Mouse (Mus musculus) spleen, postnatal 14 days (tissue): ENCODE data around the gene Gm9803.

Experiments used
- DNase-seq, 2 experiments: peaks; one replicate each; pipeline ENCODE4 v3.0.0; 2021 to 2022; ENCODE audit warnings: low spot score in 2 of 2

Gene Gm9803

DNA sequence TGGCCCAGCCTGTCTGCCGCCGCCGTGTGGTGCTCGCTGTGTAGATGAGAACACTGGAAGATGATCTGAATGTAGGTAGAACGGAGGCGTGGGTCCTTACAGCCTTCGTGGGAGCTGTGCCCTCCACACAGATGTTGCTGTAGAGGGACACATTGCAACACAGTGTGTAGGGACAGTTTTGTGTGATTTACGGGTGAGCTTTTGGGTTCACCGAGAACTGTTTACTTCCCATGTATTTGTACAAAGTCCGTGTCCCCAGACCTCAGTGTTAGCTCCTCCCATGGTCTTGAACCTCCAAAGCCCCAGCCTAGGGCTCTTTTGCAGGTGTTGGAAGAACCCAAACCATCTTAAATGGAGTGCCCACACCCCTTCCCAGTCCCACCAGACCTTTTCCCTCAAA lies 10.9 kb upstream of the Gm9803 start:
- no peak for DNase-seq

- no peak for DNase-seq
Measured at GRCm38 (mm10) chr10:43516992-43517660, 6.8 kb upstream of the Gm9803 start.

DNA sequence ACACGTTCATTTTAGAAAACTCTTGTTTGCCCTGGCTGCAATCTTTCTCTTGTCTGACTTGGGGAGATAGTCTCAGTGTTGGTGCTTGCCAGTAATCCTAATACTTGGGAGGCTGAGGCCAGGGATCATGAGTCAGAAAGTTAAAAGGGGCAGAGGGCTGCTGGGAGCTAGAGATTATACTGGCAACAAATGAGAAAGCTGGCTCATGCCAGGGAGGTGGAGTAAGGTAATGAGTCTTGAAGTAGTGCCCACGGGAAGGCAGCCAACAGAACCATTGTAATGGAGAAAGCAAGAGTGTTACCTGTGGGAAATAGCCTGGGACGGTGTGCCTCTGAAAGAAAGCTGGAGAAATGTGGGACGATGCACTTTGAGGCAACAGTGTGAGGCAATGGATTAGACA lies 6.0 kb upstream of the Gm9803 start:
- no peak for DNase-seq

GRCm38 (mm10) chr10:43518368-43518767 lies 5.5 kb upstream of the Gm9803 start:
- DNase-seq: no peak

DNA sequence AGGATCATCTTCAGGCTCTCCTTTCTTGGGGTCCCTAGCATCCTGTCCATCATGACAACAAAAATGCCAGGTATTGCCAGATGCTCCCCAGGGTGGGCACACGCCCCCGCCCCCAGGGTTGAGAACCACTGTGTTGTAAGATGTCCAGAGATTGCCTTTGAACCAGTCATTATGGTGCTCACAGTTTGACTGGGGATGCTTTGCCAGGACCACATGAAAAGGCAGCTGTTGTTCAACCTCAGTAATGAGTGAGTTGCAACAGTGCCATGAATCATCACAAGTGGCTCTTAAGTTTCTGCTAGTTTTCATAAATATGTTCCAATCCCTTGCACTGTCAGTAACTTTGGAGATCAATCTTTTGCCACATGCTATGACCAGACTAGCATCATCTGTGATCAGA lies 3.9 kb upstream of the Gm9803 start:
- DNase-seq: no peak

DNA sequence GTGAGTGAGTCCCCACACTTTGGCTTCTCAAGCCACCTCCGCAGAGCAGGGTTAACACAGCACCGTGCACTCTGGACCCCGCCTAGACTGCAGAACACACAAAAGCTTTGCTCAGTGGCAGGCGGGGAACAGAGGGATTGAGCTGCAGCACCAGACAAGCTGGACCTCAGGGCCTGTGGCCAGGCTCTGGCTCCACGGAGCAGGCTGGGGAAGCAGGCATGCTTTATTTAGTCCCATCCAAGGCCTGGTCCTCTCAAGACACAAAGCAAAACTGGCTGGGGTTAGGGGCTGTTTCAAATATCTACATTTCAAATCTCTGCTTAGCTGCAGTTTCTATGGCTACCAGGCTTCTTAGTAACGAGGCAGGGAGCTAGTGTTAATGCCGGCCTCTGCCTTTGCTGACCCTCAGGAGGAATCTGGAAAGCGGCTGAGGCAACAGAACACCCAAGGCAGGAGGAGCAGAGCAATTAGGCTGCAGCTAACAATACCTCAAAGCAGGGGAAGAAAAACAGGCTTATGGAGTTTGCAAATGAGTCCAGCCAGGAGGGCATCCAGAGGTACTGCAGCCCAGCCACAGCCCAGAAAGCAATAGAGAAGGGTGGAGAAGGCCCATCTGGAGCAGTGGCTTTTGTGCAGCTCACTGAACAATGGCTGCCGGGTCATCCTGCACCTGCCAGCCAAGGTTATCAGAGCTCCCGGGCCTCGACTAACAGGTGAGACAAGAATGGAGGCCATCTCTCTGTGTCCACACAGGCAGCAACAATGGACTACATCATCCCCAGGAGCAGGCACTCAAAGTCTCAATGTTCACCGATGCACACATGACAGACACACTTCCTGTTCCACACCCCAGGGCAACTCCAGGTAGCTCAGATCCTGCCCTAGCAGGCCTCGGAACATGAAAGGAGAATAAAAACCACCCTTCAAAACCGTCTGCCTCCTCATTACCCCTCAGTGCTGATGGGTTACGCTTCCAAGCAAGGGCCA lies 3.7 kb downstream of the Gm9803 start:
- DNase-seq: no peak

- no peak for DNase-seq
Measured at GRCm38 (mm10) chr10:43534382-43534781, 10.5 kb downstream of the Gm9803 start.

- no peak for DNase-seq
Measured at GRCm38 (mm10) chr10:43537652-43538051, 13.8 kb downstream of the Gm9803 start.

DNA sequence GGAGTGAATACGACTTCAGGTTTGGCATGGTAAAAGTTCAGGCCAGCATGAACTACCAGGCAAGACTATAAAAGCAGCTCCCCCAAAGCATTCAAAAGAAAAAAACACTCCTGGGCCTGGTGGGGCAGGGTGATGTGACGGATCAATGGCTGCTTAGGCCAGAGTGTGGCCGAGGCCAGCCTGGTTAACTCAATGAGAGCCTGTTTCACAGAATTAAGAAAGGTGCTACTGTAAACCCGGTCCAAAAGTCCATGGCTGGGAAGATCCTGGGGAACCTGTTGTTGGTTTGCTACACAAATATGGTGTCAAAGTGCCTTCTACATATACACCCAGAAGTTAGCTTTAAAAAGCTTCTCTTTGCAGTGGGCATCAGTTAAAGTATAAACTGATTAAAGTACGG lies 14.9 kb downstream of the Gm9803 start:
- no peak for DNase-seq

- no peak for DNase-seq
Measured at GRCm38 (mm10) chr10:43539746-43540310, 15.9 kb downstream of the Gm9803 start.

GRCm38 (mm10) chr10:43540442-43541152 lies 16.7 kb downstream of the Gm9803 start, which contains the start of gene 1700021F05Rik:
1700021F05Rik (minus strand) TSS chr10:43540994.
- DNase-seq: peak; percentile 87 to 95

DNA sequence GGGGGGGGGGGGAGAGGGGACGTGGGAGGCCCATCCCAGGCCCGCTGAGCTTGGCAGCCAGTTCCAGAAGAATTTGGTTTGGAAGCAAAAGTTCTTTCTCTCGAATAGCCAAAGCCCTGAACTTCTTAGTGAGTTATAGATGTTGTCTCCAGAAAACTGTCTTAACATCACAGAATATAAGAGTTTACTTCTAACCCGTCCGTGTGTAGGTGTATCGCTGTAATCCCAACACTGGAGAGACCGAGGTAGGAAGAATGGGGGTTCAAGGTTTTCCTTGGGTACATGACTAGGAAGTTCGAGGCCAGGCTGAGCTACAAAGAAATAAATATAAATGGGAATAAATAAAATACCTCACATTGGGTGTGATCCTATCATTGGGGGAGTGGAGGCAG lies 17.3 kb downstream of the Gm9803 start:
- DNase-seq: no peak

GRCm38 (mm10) chr10:43549411-43549810 lies 25.5 kb downstream of the Gm9803 start:
- DNase-seq: no peak

- no peak for DNase-seq
Measured at GRCm38 (mm10) chr10:43550923-43551322, 27.0 kb downstream of the Gm9803 start.

DNA sequence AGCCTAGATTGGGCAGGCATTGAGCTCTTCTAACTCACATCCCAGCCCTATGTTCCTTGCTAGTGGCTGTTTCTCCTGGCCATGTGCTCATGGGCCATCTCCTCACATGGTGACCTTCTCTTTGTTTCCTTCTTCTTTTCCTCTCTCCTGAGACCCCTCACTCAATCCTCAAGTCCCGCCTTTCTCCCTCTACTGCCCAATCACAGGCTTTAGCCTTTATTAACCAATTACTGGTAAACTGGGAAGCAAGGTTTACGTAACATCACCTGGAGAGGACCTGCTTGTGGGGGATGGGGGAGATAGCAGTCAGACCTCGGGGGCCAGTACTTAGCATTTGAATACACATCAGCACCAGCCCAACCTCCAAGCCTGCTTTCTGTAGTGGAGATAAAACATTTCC lies 27.5 kb downstream of the Gm9803 start:
- DNase-seq: no peak

DNA sequence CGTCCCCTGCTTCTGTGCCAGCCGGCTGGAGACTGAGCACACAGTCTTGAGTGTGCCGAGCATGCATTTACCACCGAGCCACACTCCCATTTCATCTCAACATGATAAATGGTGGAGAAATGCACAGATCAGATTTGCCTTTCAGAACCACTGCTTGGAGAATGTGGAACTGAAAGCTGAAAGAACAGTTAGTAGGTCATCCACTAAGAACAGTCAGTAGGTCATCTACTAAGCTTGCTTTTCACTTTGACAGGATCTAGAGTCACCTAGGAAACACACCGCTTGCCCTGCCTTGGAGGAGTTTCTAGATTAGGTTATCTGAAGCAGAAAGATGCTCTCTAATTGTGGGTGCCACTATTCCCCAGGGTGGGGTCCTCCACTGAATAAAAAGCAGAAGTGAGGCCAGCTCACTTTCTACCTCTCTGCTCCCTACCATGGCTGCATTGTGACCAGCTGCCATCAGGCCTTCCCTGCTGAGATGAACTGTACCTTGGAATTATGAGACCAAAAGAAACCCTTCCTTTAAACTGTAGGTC lies 33.8 kb downstream of the Gm9803 start:
- no peak for DNase-seq

DNA sequence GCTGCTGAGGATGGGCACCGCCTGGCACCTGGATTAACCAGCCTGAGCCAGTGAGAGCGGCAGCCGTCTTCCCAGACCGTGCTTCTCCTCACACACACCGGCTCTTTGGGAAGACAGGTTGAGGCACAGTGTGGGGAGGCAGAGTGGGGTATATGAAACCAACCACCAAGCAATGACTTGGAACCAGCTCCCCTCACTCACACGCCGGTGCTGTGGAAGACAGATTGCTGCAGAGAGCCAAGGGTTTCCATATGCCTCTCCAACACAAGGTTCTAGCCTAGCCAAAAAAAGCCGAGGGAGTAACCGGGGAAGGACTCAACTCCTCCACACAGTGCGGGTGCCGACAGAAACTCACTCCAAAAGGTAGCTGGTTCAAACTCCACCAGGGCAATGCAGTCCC lies 35.4 kb downstream of the Gm9803 start:
- no peak for DNase-seq

DNA sequence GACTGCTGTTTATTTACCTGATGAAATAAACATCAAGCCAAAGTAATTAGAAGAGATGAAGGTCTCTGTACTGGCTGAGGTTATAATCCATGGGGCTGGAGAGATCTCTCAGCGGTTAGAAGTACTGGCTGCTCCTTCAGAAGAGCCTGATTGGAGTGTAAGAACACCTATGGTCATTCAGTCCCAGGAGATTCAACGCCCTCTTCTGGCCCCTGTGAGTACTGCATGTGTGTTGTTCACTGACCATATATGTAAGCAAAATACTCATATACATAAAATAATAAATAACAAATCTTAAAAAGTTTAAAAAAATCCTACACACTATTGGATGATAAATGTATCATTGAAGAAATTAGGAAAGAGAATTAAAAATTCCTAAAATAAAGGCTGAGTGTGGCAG lies 36.9 kb downstream of the Gm9803 start:
- no peak for DNase-seq

DNA sequence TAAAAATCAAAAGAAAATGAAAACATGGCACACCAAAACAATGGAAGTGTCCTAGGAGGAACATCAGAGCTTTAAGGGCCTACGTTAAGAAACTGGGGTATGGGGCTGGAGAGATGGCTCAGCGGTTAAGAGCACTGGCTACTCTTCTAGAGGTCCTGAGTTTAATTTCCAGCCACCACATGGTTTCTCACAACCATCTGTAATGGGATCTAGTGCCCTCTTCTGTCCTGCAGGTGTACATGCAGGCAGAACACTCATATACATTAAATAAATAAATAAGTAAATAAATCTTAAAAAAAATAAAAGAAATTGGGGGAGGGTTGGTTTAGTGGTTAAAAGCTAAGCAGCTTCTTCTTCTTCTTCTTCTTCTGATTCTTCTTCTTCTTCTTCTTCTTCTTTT lies 37.4 kb downstream of the Gm9803 start:
- no peak for DNase-seq
